Mouse (Mus musculus): ENCODE measurements at regions not wholly inside any gene's neighbourhood (a gene's known extent, or its start where the extent isn't known, plus 50 kb on each side); places are given as distances from the start of the nearest gene placed in this dataset.

DNA sequence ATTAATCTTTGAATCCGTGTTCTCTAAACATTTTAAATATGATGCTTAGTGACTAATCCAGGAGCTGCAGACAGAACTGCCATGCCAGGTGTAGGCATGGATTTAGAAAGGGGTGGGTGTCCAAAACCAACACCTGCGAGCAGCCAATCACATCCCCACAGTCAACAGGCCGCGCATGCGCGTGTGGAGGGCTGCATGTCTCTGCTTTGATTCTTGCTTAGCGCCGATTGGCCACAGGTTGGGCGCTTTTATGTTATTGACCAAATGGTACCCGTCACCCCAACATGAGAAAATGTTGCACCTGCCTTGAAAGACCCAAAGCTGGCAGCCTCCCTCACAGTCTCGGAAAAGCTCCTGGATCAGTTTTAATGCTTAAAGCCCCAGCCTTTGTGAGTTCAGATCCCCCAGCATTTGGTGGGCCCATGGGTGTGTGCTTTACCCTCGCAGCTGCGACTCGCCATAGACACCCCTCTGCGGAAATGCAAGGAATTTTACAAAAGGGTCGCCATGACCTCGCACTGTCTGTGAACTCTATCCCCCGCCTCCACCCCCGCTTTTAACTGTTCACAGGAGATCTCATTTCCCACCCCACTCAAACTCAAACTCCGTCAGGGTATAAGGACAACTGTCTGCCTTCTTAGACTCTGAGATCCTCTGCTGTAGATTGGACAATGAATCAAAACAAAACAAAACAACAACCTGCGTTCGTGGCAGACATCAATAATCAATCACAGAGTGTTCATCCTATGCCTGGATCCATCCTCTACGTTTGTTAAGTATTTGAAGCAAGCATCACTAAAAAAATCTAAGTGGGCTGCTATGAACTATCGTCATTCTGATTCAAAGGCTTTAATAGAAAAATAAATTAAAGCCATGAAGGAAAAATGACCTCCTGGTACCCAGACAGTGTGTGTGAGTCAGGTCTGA, 296.4 kb upstream of the Tbx3 start:
- TF ChIP-seq TAL1 (IDR thresholded peaks at IDR 0.05; ENCODE audit: low read length) (no peak), GATA1 (IDR thresholded peaks at IDR 0.05; ENCODE audit: low read length) (no peak)
